Mouse (Mus musculus) midbrain, postnatal 0 days (tissue): ENCODE measurements around the gene Hist1h3a. TPM values are rescaled to one million over a fixed set of nuclear protein-coding genes. Genes with fewer than 3 reads are reported as not detected.
"Not testable (repeated sequence)": the region's sequence is repeated elsewhere in the genome, so short reads cannot be mapped to it uniquely, and the experiment has no call there.

Experiments used
- ATAC-seq: fragments of 200-750 bp; cut with Nextera tagmentation; 2 replicates; pipeline ENCODE4 v1.8.0; 2017; ENCODE audit warnings: moderate number of reproducible peaks, mild to moderate bottlenecking, moderate TSS enrichment, moderate library complexity; ENCODE audit not compliant: low FRiP score
- DNase-seq: peaks from one replicate; pipeline ENCODE4 v3.0.0-alpha.2; 2015; ENCODE audit warnings: low spot score
- H3K27ac ChIP-seq: fragments of 300-500 bp; sonication (generic); 2 replicates; pipeline ENCODE4 v1.5.1; 2014; ENCODE audit warnings: low read depth, mild to moderate bottlenecking, low read length, mixed read lengths
- H3K27me3 ChIP-seq: fragments of 300-500 bp; sonication (generic); 2 replicates; pipeline ENCODE4 v1.6.1; 2014; ENCODE audit warnings: low read length, control low read depth, mixed read lengths; ENCODE audit not compliant: insufficient read depth
- H3K36me3 ChIP-seq: fragments of 300-500 bp; sonication (generic); 2 replicates; pipeline ENCODE4 v1.6.1; 2014; ENCODE audit warnings: low read length, control low read depth, mixed read lengths; ENCODE audit not compliant: insufficient read depth
- H3K4me1 ChIP-seq: fragments of 300-500 bp; sonication (generic); 2 replicates; pipeline ENCODE4 v1.6.1; 2014; ENCODE audit warnings: mild to moderate bottlenecking, control low read depth, antibody characterized with exemption, low read length, mixed read lengths; ENCODE audit not compliant: insufficient read depth
- H3K4me2 ChIP-seq: fragments of 300-500 bp; sonication (generic); 2 replicates; pipeline ENCODE4 v1.6.1; 2014; ENCODE audit warnings: low read depth, mild to moderate bottlenecking, low read length, mixed read lengths; ENCODE audit not compliant: poor library complexity, severe bottlenecking
- H3K4me3 ChIP-seq: fragments of 300-500 bp; sonication (generic); 2 replicates; pipeline ENCODE4 v1.5.1; 2014; ENCODE audit warnings: low read depth, mild to moderate bottlenecking, low read length, moderate library complexity
- H3K9ac ChIP-seq: fragments of 300-500 bp; sonication (generic); replicated peaks from 2 replicates; pipeline ENCODE4 v1.6.1; 2014; ENCODE audit warnings: mild to moderate bottlenecking, low read length, moderate library complexity, mixed read lengths; ENCODE audit not compliant: poor library complexity, severe bottlenecking
- H3K9me3 ChIP-seq: fragments of 300-500 bp; sonication (generic); 2 replicates; pipeline ENCODE4 v1.6.1; 2016; ENCODE audit warnings: low read length, control low read depth
- CTCF ChIP-seq: IDR thresholded peaks from 2 replicates; pipeline ENCODE4 v1.5.1; 2016; ENCODE audit warnings: antibody characterized with exemption, mild to moderate bottlenecking
- WGBS: fragments of 180-500 bp; shearing (Covaris S2); extraction: QIAGEN DNeasy Blood & Tissue Kit; methylation state at CpG from one replicate; pipeline ENCODE4 v1.1.7; 2014; 5-methylcytosine and 5-hydroxymethylcytosine counted together
- polyA plus RNA-seq: library from polyadenylated mRNA; unstranded; fragments of >200 nt; fragmentation: Nextera tagmentation; extraction: Ambion mirVana; gene quantifications from 2 replicates; pipeline ENCODE4 v1.2.1, GENCODE M21; 2015
- total RNA-seq: library from RNA; depleted of rRNA; stranded (reverse); fragments of >200 nt; gene quantifications from 2 replicates; pipeline ENCODE4 v1.2.3, GENCODE M21; 2014

Gene Hist1h3a
- total and polyA plus RNA-seq, 2 experiments from 2014 or later = 0.99 to 620 TPM

DNA sequence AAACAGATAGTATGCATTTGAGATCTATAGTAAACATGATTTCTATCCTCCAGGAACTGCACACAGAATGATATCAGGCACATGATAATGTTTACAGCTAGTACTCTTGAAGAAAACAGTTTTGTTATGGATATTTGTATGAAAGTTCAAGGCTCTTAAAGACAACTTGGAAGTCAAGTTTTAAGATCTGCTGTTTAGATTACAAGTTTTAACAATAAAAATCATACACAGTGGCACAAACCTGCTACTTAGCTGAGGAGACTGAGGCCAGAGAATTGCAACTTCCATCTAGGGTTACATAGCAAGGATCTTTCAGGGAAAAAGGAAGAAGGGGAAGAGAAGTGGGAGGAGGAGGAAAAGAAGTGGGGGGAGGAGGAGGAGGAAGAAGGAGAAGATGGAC, 7.2 kb downstream of the Hist1h3a start:
- peaks cover 4% of the 10 kb centered on the region; the same call in 1 of the 2 replicates for H3K4me1 ChIP-seq

GRCm38 (mm10) chr13:23753314-23754078, 8.7 kb downstream of the Hist1h3a start:
- H3K4me2 ChIP-seq = no peak overlapping the region
- no peaks in the 10 kb centered on the region for H3K27me3 ChIP-seq
- no peak overlapping the region for H3K9ac ChIP-seq
- WGBS = 53% methylated on average over 4 of the region's 4 CpGs
- ATAC-seq (no peak), DNase-seq (no peak)
- H3K9me3 ChIP-seq = no peaks in the 10 kb centered on the region
- no peak for TF ChIP-seq CTCF
- H3K4me3 ChIP-seq = no peak overlapping the region
- H3K36me3 ChIP-seq = no peaks in the 10 kb centered on the region
- H3K27ac ChIP-seq = no peak overlapping the region
- peaks cover 4% of the 10 kb centered on the region; the same call in 1 of the 2 replicates for H3K4me1 ChIP-seq

More for the DNA sequence above, 7.2 kb downstream of the Hist1h3a start:
- H3K9me3 ChIP-seq = no peaks in the 10 kb centered on the region
- no peak overlapping the region for H3K27ac ChIP-seq
- H3K36me3 ChIP-seq = no peaks in the 10 kb centered on the region
- no peak for DNase-seq
- H3K9ac ChIP-seq = no peak overlapping the region
- no peak for ATAC-seq
- no peak overlapping the region for H3K4me3 ChIP-seq
- no peak for TF ChIP-seq CTCF
- H3K27me3 ChIP-seq = no peaks in the 10 kb centered on the region
- H3K4me2 ChIP-seq = no peak overlapping the region

GRCm38 (mm10) chr13:23752742-23753172, 9.4 kb downstream of the Hist1h3a start:
- no peaks in the 10 kb centered on the region for H3K9me3 ChIP-seq
- 2% methylated on average over 6 of the region's 6 CpGs for WGBS
- ATAC-seq (no peak), DNase-seq (no peak)
- H3K36me3 ChIP-seq = no peaks in the 10 kb centered on the region
- H3K4me1 ChIP-seq = peaks cover 4% of the 10 kb centered on the region; the same call in 1 of the 2 replicates
- no peak for TF ChIP-seq CTCF
- H3K27ac ChIP-seq = no peak overlapping the region
- peak overlapping the region; percentile 36; the same call in 1 of the 2 replicates for H3K4me2 ChIP-seq
- no peaks in the 10 kb centered on the region for H3K27me3 ChIP-seq
- H3K4me3 ChIP-seq = no peak overlapping the region
- H3K9ac ChIP-seq = no peak overlapping the region

GRCm38 (mm10) chr13:23752067-23752741, 10.0 kb downstream of the Hist1h3a start, which contains the start of gene Hist1h3b:
TSS of gene Hist1h3b (plus strand) at chr13:23752267.
- H3K36me3 ChIP-seq, H3K27me3 ChIP-seq, H3K4me1 ChIP-seq, H3K9me3 ChIP-seq: not testable (repeated sequence)
- ATAC-seq (peak; percentile 75), DNase-seq (peak; percentile 97)
- Histone ChIP-seq H3K27ac (peak within 1 kb of the TSS; percentile 83), H3K9ac (0 out of 2 replicates have a peak within 1 kb of the TSS, but pooled peaks have one; percentile 36), H3K4me2 (peak within 1 kb of the TSS; percentile 68), H3K4me3 (peak within 1 kb of the TSS; percentile 41)
- WGBS = 1% methylated on average over 14 of the region's 47 CpGs

GRCm38 (mm10) chr13:23751478-23751956, 10.7 kb downstream of the Hist1h3a start:
- no peaks in the 10 kb centered on the region for H3K4me1 ChIP-seq
- H3K4me2 ChIP-seq = peak overlapping the region; percentile 68
- DNase-seq (no peak), ATAC-seq (no peak)
- TF ChIP-seq CTCF = no peak
- WGBS = under 1% methylated on average over 11 of the region's 11 CpGs
- no peak overlapping the region for H3K9ac ChIP-seq
- H3K27me3 ChIP-seq = no peaks in the 10 kb centered on the region
- H3K9me3 ChIP-seq = no peaks in the 10 kb centered on the region
- H3K4me3 ChIP-seq = peak overlapping the region; percentile 41
- peak overlapping the region; percentile 47; the same call in 1 of the 2 replicates for H3K27ac ChIP-seq
- H3K36me3 ChIP-seq = no peaks in the 10 kb centered on the region

GRCm38 (mm10) chr13:23750839-23751477, 11.2 kb downstream of the Hist1h3a start, which contains the start of gene Hist1h2ab:
TSS of gene Hist1h2ab (plus strand) at chr13:23751126.
- WGBS = under 1% methylated on average over 26 of the region's 47 CpGs
- H3K27me3 ChIP-seq, H3K9me3 ChIP-seq, H3K36me3 ChIP-seq, H3K4me1 ChIP-seq: not testable (repeated sequence)
- Histone ChIP-seq H3K4me3 (peak within 1 kb of the TSS; percentile 41), H3K9ac (0 out of 2 replicates have a peak within 1 kb of the TSS, but pooled peaks have one; percentile 36), H3K27ac (peak within 1 kb of the TSS; percentile 83), H3K4me2 (peak within 1 kb of the TSS; percentile 68)
- peak; percentile 75 for DNase-seq
- peak; percentile 56; the same call in 1 of the 2 replicates for ATAC-seq
